Mouse (Mus musculus): ENCODE data around the gene Ifi27l2a. TPM values are rescaled to one million over a fixed set of nuclear protein-coding genes. Genes with fewer than 3 reads are reported as not detected.
A peak's percentile ranks its signal among the peaks of the same experiment; 100 is the strongest.
"Not testable (repeated sequence)": the region's sequence is repeated elsewhere in the genome, so short reads cannot be mapped to it uniquely, and the experiment has no call there.

Gene Ifi27l2a
- 5.9 and 8.0 TPM in 2 replicates for polyA plus RNA-seq (2014; fragmentation: Nextera tagmentation; extraction: Ambion mirVana)

DNA sequence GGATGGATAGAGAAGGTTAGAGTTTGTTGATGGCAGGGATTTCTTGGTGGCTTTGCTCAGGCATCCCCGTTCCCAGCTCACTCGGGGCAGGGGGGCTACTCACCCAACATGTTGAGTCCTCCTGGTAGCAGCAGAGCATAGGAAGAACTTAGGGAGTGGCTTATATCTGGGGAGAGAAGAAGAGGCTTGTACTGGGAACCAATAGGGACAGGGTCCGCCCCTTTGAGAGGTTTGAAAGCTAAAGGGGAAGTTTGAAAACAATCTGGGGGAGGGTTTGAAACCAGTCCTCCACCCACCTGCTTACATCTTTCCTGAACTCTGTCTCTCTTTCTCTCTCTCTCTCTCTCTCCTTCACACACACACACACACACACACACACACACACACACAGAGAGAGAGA lies at the start of gene Ifi27l2a:
TSS of gene Ifi27l2a (minus strand) at position 157 of the 400 bp plus-strand sequence.
- Histone ChIP-seq H3K4me3 (ENCODE audit: low read length) (no peak within 1 kb of the TSS), H3K9me3 (ENCODE audit: control insufficient read depth, low read length) (no peaks in the 10 kb centered on the region), H3K27ac (ENCODE audit: low read depth, low read length) (no peak within 1 kb of the TSS), H3K9ac (ENCODE audit: low read depth, low read length) (no peak within 1 kb of the TSS), H3K4me2 (replicated peaks; ENCODE audit: low read depth, low read length) (no peak within 1 kb of the TSS), H3K27me3 (ENCODE audit: control insufficient read depth, insufficient read depth, low read length) (no peaks in the 10 kb centered on the region), H3K4me1 (ENCODE audit: control insufficient read depth, insufficient read depth, low read length) (no peaks in the 10 kb centered on the region), H3K36me3 (ENCODE audit: control insufficient read depth, insufficient read depth, low read length) (no peaks in the 10 kb centered on the region)
- 61% methylated on average over 3 of the region's 3 CpGs for WGBS
- peak; percentile 39; the same call in 1 of the 2 replicates for ATAC-seq (ENCODE audit: low FRiP score, low TSS enrichment)

DNA sequence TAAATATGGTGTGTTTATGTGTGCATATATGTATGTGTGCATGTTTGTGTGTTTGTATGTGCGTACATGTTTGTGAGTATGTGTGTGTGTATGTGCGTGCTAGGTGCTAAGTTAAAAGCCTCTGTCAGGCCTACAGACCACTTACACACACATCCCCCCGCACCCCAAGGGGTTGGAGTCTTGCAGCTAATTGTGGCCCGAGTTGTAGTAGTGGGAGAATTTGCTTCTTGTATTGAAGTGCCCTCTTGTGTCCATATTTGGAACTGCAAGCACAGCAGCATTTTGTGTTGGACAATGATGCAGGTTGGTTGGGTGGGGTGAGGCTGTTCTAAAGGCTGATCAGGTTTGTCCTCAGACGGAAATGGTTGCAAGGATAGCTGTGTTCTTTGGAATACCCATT lies 49.3 kb upstream of the Ifi27l2a start:
- Histone ChIP-seq H3K27ac (ENCODE audit: low read depth, low read length) (no peak overlapping the region), H3K27me3 (ENCODE audit: control insufficient read depth, insufficient read depth, low read length) (no peaks in the 10 kb centered on the region), H3K36me3 (ENCODE audit: control insufficient read depth, insufficient read depth, low read length) (no peaks in the 10 kb centered on the region), H3K4me2 (replicated peaks; ENCODE audit: low read depth, low read length) (no peak overlapping the region), H3K9me3 (ENCODE audit: control insufficient read depth, low read length) (no peaks in the 10 kb centered on the region), H3K9ac (ENCODE audit: low read depth, low read length) (no peak overlapping the region), H3K4me1 (ENCODE audit: control insufficient read depth, insufficient read depth, low read length) (no peaks in the 10 kb centered on the region), H3K4me3 (ENCODE audit: low read length) (no peak overlapping the region)
- WGBS = 38% methylated on average over 5 of the region's 5 CpGs
- ATAC-seq (ENCODE audit: low FRiP score, low TSS enrichment) = peak; percentile 66; the same call in 1 of the 2 replicates

DNA sequence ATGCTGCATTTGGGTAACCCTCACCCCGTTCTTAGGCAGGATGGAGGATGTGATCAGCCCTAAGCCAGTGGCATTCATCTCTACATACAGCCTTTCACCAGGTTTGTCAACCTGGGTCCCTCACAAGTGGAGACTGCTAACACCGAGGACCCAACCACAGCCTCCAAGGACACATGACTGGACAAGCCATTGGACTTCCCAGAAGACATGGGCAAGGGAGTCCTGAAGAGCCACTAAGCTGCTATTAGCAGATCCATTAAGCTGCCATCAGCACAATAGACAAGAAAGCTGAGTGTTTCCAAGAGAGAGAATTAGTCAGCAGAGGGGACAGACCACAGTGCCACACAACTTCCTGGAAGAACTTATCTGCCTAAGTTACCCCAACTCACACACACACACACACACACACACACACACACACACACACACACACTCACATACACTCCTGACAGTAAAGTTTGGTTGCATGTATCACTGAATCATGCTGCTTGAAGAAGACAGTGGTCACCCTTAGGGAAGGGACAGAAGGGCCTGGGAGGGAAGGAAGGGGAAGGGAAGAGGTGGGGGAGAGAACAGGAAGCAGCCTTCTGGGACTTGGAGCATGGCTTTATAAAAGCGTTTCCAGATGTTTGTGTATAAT lies 47.7 kb upstream of the Ifi27l2a start:
- Histone ChIP-seq H3K27me3 (ENCODE audit: control insufficient read depth, insufficient read depth, low read length) (no peaks in the 10 kb centered on the region), H3K4me3 (ENCODE audit: low read length) (no peak overlapping the region), H3K9me3 (ENCODE audit: control insufficient read depth, low read length) (no peaks in the 10 kb centered on the region), H3K4me1 (ENCODE audit: control insufficient read depth, insufficient read depth, low read length) (no peaks in the 10 kb centered on the region), H3K9ac (ENCODE audit: low read depth, low read length) (no peak overlapping the region), H3K27ac (ENCODE audit: low read depth, low read length) (no peak overlapping the region), H3K36me3 (ENCODE audit: control insufficient read depth, insufficient read depth, low read length) (no peaks in the 10 kb centered on the region), H3K4me2 (replicated peaks; ENCODE audit: low read depth, low read length) (no peak overlapping the region)
- no peak for ATAC-seq (ENCODE audit: low FRiP score, low TSS enrichment)
- 83% methylated on average over 3 of the region's 3 CpGs for WGBS

DNA sequence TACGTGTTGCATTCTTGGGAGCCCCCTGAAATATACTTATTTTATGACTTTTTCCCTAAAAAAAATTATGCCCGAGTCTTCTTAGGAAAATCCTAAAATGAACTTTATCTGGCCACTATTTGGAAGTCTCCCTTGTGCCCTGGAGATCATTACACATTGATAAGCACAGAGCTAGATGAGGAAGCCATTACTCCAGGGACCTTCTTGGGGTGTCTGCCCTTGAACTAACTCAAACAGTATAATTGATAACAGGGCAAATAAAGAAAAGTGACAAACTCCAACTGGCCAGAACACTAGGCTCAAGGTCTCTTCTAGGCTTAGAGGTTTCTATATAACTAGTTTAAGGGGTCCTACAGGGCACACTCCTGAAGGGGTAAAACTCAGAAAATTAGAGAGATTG lies 44.3 kb upstream of the Ifi27l2a start:
- Histone ChIP-seq H3K4me2 (replicated peaks; ENCODE audit: low read depth, low read length) (no peak overlapping the region), H3K27me3 (ENCODE audit: control insufficient read depth, insufficient read depth, low read length) (no peaks in the 10 kb centered on the region), H3K36me3 (ENCODE audit: control insufficient read depth, insufficient read depth, low read length) (no peaks in the 10 kb centered on the region), H3K27ac (ENCODE audit: low read depth, low read length) (no peak overlapping the region), H3K4me1 (ENCODE audit: control insufficient read depth, insufficient read depth, low read length) (no peaks in the 10 kb centered on the region), H3K9me3 (ENCODE audit: control insufficient read depth, low read length) (no peaks in the 10 kb centered on the region), H3K4me3 (ENCODE audit: low read length) (no peak overlapping the region), H3K9ac (ENCODE audit: low read depth, low read length) (no peak overlapping the region)
- no peak for ATAC-seq (ENCODE audit: low FRiP score, low TSS enrichment)
- WGBS = 70% methylated on average over 2 of the region's 2 CpGs

DNA sequence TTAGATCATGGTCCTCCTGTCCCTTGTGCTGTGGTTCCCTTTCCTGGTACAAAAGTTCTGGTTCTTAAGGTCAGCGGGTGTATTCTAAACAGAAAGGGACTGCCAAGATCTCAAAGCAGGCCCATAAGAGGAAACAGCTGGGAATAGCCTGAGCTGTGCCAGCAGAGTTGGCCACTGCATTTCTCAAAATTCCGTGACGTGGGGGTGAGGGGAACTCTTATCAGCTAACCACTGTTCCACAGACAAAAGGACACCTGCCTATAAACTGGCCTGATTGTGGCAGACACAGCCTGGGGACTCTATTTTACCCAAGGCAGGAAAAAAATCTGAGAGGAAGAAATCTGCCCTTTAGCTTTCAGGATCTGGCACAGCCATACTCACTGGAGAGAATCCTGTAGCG lies 43.8 kb upstream of the Ifi27l2a start:
- ATAC-seq (ENCODE audit: low FRiP score, low TSS enrichment) = no peak
- no peak overlapping the region for H3K9ac ChIP-seq (ENCODE audit: low read depth, low read length)
- H3K4me2 ChIP-seq (replicated peaks; ENCODE audit: low read depth, low read length) = no peak overlapping the region
- H3K9me3 ChIP-seq (ENCODE audit: control insufficient read depth, low read length) = no peaks in the 10 kb centered on the region
- H3K36me3 ChIP-seq (ENCODE audit: control insufficient read depth, insufficient read depth, low read length) = no peaks in the 10 kb centered on the region
- no peak overlapping the region for H3K4me3 ChIP-seq (ENCODE audit: low read length)
- H3K27me3 ChIP-seq (ENCODE audit: control insufficient read depth, insufficient read depth, low read length) = no peaks in the 10 kb centered on the region
- H3K27ac ChIP-seq (ENCODE audit: low read depth, low read length) = no peak overlapping the region
- 79% methylated on average over 4 of the region's 4 CpGs for WGBS
- no peaks in the 10 kb centered on the region for H3K4me1 ChIP-seq (ENCODE audit: control insufficient read depth, insufficient read depth, low read length)

DNA sequence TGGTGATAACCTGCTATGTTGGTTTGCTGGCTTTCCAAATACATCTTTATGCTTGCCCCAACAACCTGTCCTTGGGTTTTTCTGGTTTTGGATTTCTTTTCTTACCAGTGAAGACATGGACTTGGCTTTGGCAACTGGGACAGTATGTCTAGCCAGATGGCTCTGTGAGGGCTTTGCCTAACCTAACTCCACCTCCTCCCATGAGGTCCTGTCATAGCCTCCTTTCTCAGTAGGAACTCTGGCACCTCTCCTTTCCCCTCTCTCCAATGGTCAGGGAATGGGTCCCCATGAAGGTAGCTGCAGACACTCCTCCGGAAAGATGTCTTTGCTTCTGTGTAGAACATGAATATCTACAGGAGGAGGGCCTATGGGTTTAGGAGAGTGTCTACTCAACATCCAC lies 43.2 kb upstream of the Ifi27l2a start:
- ATAC-seq (ENCODE audit: low FRiP score, low TSS enrichment) = no peak
- Histone ChIP-seq H3K4me1 (ENCODE audit: control insufficient read depth, insufficient read depth, low read length) (no peaks in the 10 kb centered on the region), H3K27ac (ENCODE audit: low read depth, low read length) (no peak overlapping the region), H3K4me3 (ENCODE audit: low read length) (no peak overlapping the region), H3K27me3 (ENCODE audit: control insufficient read depth, insufficient read depth, low read length) (no peaks in the 10 kb centered on the region), H3K9ac (ENCODE audit: low read depth, low read length) (no peak overlapping the region), H3K36me3 (ENCODE audit: control insufficient read depth, insufficient read depth, low read length) (no peaks in the 10 kb centered on the region), H3K9me3 (ENCODE audit: control insufficient read depth, low read length) (no peaks in the 10 kb centered on the region), H3K4me2 (replicated peaks; ENCODE audit: low read depth, low read length) (no peak overlapping the region)
- WGBS = 79% methylated on average over 1 of the region's 1 CpGs

DNA sequence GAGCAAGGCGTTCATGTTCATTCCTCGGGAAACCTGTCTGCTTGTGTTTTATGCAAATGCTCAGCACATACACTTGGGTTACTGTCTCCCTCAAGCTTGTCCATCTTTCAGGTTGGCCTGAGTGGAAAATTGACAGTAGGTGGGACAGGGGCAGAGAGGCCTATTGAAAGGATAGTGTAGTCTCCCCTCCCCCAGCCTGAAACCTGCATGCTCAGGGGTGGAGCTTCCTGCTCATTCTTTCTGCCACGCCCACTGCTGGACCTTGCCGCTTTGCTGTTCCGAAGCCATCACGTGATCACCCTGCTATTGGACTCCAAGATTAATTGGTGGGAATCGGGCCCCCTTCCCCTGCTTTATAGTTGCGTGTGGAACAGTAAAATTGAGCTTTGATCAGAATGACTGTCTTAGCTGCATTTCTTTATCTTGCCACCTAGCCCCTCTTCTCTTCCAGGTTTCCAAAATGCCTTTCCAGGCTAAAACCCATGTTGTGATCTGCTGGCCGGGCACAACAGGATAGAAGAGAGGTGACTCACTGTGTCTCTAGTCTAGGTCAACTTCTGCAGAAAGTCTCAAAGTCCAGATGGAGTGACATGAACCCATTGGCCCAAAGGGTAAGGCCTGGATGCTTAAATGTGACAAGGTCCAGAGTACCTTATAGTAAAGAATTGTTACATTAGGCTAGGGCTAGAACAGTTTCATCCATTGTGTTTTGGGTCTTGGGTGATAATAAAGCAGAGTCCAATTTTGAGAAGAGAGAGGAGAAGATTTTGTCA lies 40.9 kb upstream of the Ifi27l2a start:
- not testable (repeated sequence) for ATAC-seq (ENCODE audit: low FRiP score, low TSS enrichment); H3K9ac ChIP-seq (ENCODE audit: low read depth, low read length); H3K4me3 ChIP-seq (ENCODE audit: low read length); H3K9me3 ChIP-seq (ENCODE audit: control insufficient read depth, low read length); H3K4me1 ChIP-seq (ENCODE audit: control insufficient read depth, insufficient read depth, low read length); H3K4me2 ChIP-seq (replicated peaks; ENCODE audit: low read depth, low read length); H3K36me3 ChIP-seq (ENCODE audit: control insufficient read depth, insufficient read depth, low read length); H3K27ac ChIP-seq (ENCODE audit: low read depth, low read length); H3K27me3 ChIP-seq (ENCODE audit: control insufficient read depth, insufficient read depth, low read length)
- 61% methylated on average over 9 of the region's 9 CpGs for WGBS

DNA sequence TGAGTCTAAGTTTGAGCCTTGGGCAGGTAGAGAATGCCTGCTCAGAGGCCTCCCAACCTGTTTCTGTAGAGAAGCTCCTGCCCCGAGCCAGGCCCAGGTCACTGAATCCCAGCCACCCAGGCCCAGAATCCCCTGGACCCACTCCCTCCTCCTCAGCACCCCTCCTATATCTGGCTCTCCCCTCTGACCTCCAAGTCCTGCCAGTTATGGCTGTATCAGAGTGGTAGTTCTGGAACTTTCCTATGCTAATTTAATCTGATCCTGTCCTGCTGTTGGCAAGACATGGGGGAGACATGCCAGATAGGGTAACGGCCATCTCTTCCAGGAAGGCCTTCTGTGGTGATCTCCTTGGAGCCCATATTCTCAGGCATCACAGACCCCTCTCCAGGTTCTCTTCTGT lies 39.3 kb upstream of the Ifi27l2a start:
- H3K4me2 ChIP-seq (replicated peaks; ENCODE audit: low read depth, low read length) = no peak overlapping the region
- no peak for ATAC-seq (ENCODE audit: low FRiP score, low TSS enrichment)
- H3K4me1 ChIP-seq (ENCODE audit: control insufficient read depth, insufficient read depth, low read length) = no peaks in the 10 kb centered on the region
- H3K4me3 ChIP-seq (ENCODE audit: low read length) = no peak overlapping the region
- H3K9ac ChIP-seq (ENCODE audit: low read depth, low read length) = no peak overlapping the region
- no peaks in the 10 kb centered on the region for H3K36me3 ChIP-seq (ENCODE audit: control insufficient read depth, insufficient read depth, low read length)
- 61% methylated on average over 2 of the region's 2 CpGs for WGBS
- H3K27ac ChIP-seq (ENCODE audit: low read depth, low read length) = no peak overlapping the region
- H3K27me3 ChIP-seq (ENCODE audit: control insufficient read depth, insufficient read depth, low read length) = no peaks in the 10 kb centered on the region
- H3K9me3 ChIP-seq (ENCODE audit: control insufficient read depth, low read length) = no peaks in the 10 kb centered on the region

DNA sequence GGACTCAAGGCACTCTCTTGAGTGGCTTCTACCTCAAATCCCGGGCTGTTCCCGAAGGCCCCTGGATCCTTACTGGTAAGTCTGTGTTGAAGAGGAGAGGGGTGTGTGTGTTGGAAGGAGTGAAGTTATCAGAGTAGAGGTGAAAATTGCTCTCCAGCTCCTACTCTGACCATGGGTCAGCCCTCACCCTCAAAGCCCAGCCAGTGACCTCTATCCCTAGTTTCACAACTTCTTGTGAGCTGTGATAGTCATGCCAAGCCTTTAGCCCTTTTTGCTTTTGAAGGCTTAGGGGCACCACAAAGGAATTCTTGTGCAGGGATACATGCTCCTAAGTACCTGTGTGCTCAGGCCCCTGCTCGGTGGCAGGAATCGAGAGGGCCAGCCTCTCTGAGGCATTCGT lies 38.2 kb upstream of the Ifi27l2a start:
- H3K4me3 ChIP-seq (ENCODE audit: low read length) = no peak overlapping the region
- no peaks in the 10 kb centered on the region for H3K9me3 ChIP-seq (ENCODE audit: control insufficient read depth, low read length)
- 83% methylated on average over 5 of the region's 5 CpGs for WGBS
- no peak overlapping the region for H3K4me2 ChIP-seq (replicated peaks; ENCODE audit: low read depth, low read length)
- H3K27ac ChIP-seq (ENCODE audit: low read depth, low read length) = no peak overlapping the region
- no peak for ATAC-seq (ENCODE audit: low FRiP score, low TSS enrichment)
- no peaks in the 10 kb centered on the region for H3K27me3 ChIP-seq (ENCODE audit: control insufficient read depth, insufficient read depth, low read length)
- no peak overlapping the region for H3K9ac ChIP-seq (ENCODE audit: low read depth, low read length)
- no peaks in the 10 kb centered on the region for H3K36me3 ChIP-seq (ENCODE audit: control insufficient read depth, insufficient read depth, low read length)
- no peaks in the 10 kb centered on the region for H3K4me1 ChIP-seq (ENCODE audit: control insufficient read depth, insufficient read depth, low read length)

All from kidney, embryonic 14.5 days (tissue).